Mouse (Mus musculus) lung, embryonic 14.5 days (tissue): ENCODE data around the gene Trpm1. TPM values are rescaled to one million over a fixed set of nuclear protein-coding genes. Genes with fewer than 3 reads are reported as not detected.
"Not testable (repeated sequence)": the region's sequence is repeated elsewhere in the genome, so short reads cannot be mapped to it uniquely, and the experiment has no call there.

Experiments used
- ATAC-seq: fragments of 200-750 bp; cut with Nextera tagmentation; 2 replicates; pipeline ENCODE4 v1.8.0; 2017; ENCODE audit warnings: mild to moderate bottlenecking, moderate TSS enrichment, moderate library complexity; ENCODE audit not compliant: insufficient read depth
- DNase-seq: peaks from one replicate; pipeline ENCODE4 v3.0.0-alpha.2; 2015
- H3K27ac ChIP-seq: fragments of 300-500 bp; sonication (generic); 2 replicates; pipeline ENCODE4 v1.5.1; 2014; ENCODE audit warnings: low read depth, mild to moderate bottlenecking, moderate library complexity
- H3K27me3 ChIP-seq: fragments of 300-500 bp; sonication (generic); 2 replicates; pipeline ENCODE4 v1.6.1; 2014; ENCODE audit warnings: low read length, control low read depth; ENCODE audit not compliant: insufficient read depth
- H3K36me3 ChIP-seq: fragments of 300-500 bp; sonication (generic); 2 replicates; pipeline ENCODE4 v1.6.1; 2014; ENCODE audit warnings: control low read depth; ENCODE audit not compliant: insufficient read depth
- H3K4me1 ChIP-seq: fragments of 300-500 bp; sonication (generic); 2 replicates; pipeline ENCODE4 v1.6.1; 2014; ENCODE audit warnings: antibody characterized with exemption, control low read depth; ENCODE audit not compliant: insufficient read depth
- H3K4me2 ChIP-seq: fragments of 300-500 bp; sonication (generic); 2 replicates; pipeline ENCODE4 v1.6.1; 2014; ENCODE audit warnings: mild to moderate bottlenecking
- H3K4me3 ChIP-seq: fragments of 300-500 bp; sonication (generic); 2 replicates; pipeline ENCODE4 v1.5.1; 2014; ENCODE audit warnings: low read depth, low read length
- H3K9ac ChIP-seq: fragments of 300-500 bp; sonication (generic); 2 replicates; pipeline ENCODE4 v1.6.1; 2014
- H3K9me3 ChIP-seq: fragments of 300-500 bp; sonication (generic); 2 replicates; pipeline ENCODE4 v1.6.1; 2016; ENCODE audit warnings: low read depth, low read length, control low read depth
- CTCF ChIP-seq: IDR thresholded peaks from 2 replicates; pipeline ENCODE4 v1.5.1; 2016; ENCODE audit warnings: antibody characterized with exemption, low read depth
- WGBS: fragments of 180-500 bp; shearing (Covaris S2); extraction: QIAGEN DNeasy Blood & Tissue Kit; methylation state at CpG from one replicate; pipeline ENCODE4 v1.1.7; 2014; 5-methylcytosine and 5-hydroxymethylcytosine counted together
- polyA plus RNA-seq: library from polyadenylated mRNA; unstranded; fragments of >200 nt; fragmentation: Nextera tagmentation; extraction: Ambion mirVana; gene quantifications from 2 replicates; pipeline ENCODE4 v1.2.1, GENCODE M21; 2014

Gene Trpm1
- not detected in 2 replicates for polyA plus RNA-seq

- Histone ChIP-seq H3K4me2 (no peak within 1 kb of the TSS), H3K9me3 (no peaks in the 10 kb centered on the region), H3K36me3 (no peaks in the 10 kb centered on the region), H3K9ac (no peak within 1 kb of the TSS), H3K27ac (no peak within 1 kb of the TSS), H3K4me1 (no peaks in the 10 kb centered on the region), H3K4me3 (no peak within 1 kb of the TSS), H3K27me3 (no peaks in the 10 kb centered on the region)
- no peak for ATAC-seq
- no peak for TF ChIP-seq CTCF
- WGBS, result 86% methylated on average over 2 of the region's 2 CpGs
- no peak for DNase-seq
These were observed at the start of gene Trpm1 for GRCm38 (mm10) chr7:64153535-64153934. Gene Trpm1, plus strand, starts transcription at chr7:64153835.

- no peaks in the 10 kb centered on the region for H3K27me3 ChIP-seq
- no peak overlapping the region for H3K9ac ChIP-seq
- H3K27ac ChIP-seq, result no peak overlapping the region
- WGBS, result 82% methylated on average over 9 of the region's 9 CpGs
- no peak for ATAC-seq
- H3K4me2 ChIP-seq, result no peak overlapping the region
- no peak for DNase-seq
- H3K9me3 ChIP-seq, result no peaks in the 10 kb centered on the region
- no peak for TF ChIP-seq CTCF
- no peak overlapping the region for H3K4me3 ChIP-seq
- H3K36me3 ChIP-seq, result no peaks in the 10 kb centered on the region
- H3K4me1 ChIP-seq, result no peaks in the 10 kb centered on the region
These were observed 31.4 kb upstream of the Trpm1 start for GRCm38 (mm10) chr7:64122131-64122715.

- Histone ChIP-seq H3K4me3 (no peak overlapping the region), H3K9ac (no peak overlapping the region), H3K36me3 (no peaks in the 10 kb centered on the region), H3K9me3 (no peaks in the 10 kb centered on the region), H3K4me2 (no peak overlapping the region), H3K27ac (no peak overlapping the region), H3K4me1 (no peaks in the 10 kb centered on the region), H3K27me3 (no peaks in the 10 kb centered on the region)
- no peak for TF ChIP-seq CTCF
- 77% methylated on average over 4 of the region's 4 CpGs for WGBS
- no peak for ATAC-seq
- no peak for DNase-seq
These were observed 29.9 kb upstream of the Trpm1 start for GRCm38 (mm10) chr7:64123721-64124120.

- H3K4me3 ChIP-seq, H3K27me3 ChIP-seq, H3K4me2 ChIP-seq, H3K36me3 ChIP-seq, H3K9ac ChIP-seq, H3K27ac ChIP-seq, H3K4me1 ChIP-seq, H3K9me3 ChIP-seq, DNase-seq, ATAC-seq: not testable (repeated sequence)
- 91% methylated on average over 8 of the region's 9 CpGs for WGBS
These were observed 27.6 kb upstream of the Trpm1 start for GRCm38 (mm10) chr7:64125994-64126393.

GRCm38 (mm10) chr7:64139866-64140265, 13.8 kb upstream of the Trpm1 start:
- TF ChIP-seq CTCF, result no peak
- Histone ChIP-seq H3K27ac (no peak overlapping the region), H3K9ac (no peak overlapping the region), H3K27me3 (no peaks in the 10 kb centered on the region), H3K4me2 (no peak overlapping the region), H3K36me3 (no peaks in the 10 kb centered on the region), H3K4me1 (no peaks in the 10 kb centered on the region), H3K9me3 (no peaks in the 10 kb centered on the region), H3K4me3 (no peak overlapping the region)
- DNase-seq (no peak), ATAC-seq (no peak)
- 60% methylated on average over 2 of the region's 2 CpGs for WGBS

- no peak for TF ChIP-seq CTCF
- H3K9me3 ChIP-seq, result no peaks in the 10 kb centered on the region
- H3K4me2 ChIP-seq, result no peak overlapping the region
- no peak for DNase-seq
- no peak overlapping the region for H3K9ac ChIP-seq
- no peak overlapping the region for H3K4me3 ChIP-seq
- no peaks in the 10 kb centered on the region for H3K4me1 ChIP-seq
- no peaks in the 10 kb centered on the region for H3K27me3 ChIP-seq
- WGBS, result 87% methylated on average over 19 of the region's 19 CpGs
- no peaks in the 10 kb centered on the region for H3K36me3 ChIP-seq
- ATAC-seq, result no peak
- H3K27ac ChIP-seq, result no peak overlapping the region
These were observed 12.2 kb upstream of the Trpm1 start for GRCm38 (mm10) chr7:64141301-64142032.

- no peak overlapping the region for H3K27ac ChIP-seq
- 46% methylated on average over 2 of the region's 2 CpGs for WGBS
These were observed 4.3 kb upstream of the Trpm1 start for GRCm38 (mm10) chr7:64149337-64149736.

More at GRCm38 (mm10) chr7:64149337-64149736, 4.3 kb upstream of the Trpm1 start:
- DNase-seq, result no peak
- H3K36me3 ChIP-seq, result no peaks in the 10 kb centered on the region
- no peaks in the 10 kb centered on the region for H3K27me3 ChIP-seq
- H3K4me2 ChIP-seq, result no peak overlapping the region
- ATAC-seq, result no peak
- H3K9ac ChIP-seq, result no peak overlapping the region
- no peaks in the 10 kb centered on the region for H3K4me1 ChIP-seq
- no peaks in the 10 kb centered on the region for H3K9me3 ChIP-seq
- TF ChIP-seq CTCF, result no peak
- H3K4me3 ChIP-seq, result no peak overlapping the region
